Mouse (Mus musculus) heart, postnatal 36 days (tissue): Measurements from ENCODE around the gene Musk. TPM values are rescaled to one million over a fixed set of nuclear protein-coding genes. Genes with fewer than 3 reads are reported as not detected.
"Not testable (repeated sequence)": the region's sequence is repeated elsewhere in the genome, so short reads cannot be mapped to it uniquely, and the experiment has no call there.

Experiments used
- DNase-seq, 2 experiments: peaks; one replicate each; pipeline ENCODE4 v3.0.0; 2021 to 2022
- intact Hi-C: fragments of 180-260 bp; cut with DNase I; formaldehyde crosslinking; loops from one replicate; pipeline ENCODE4 v1.15.1; 2025
- total RNA-seq, 2 experiments: library from RNA; stranded (reverse); gene quantifications; 2 replicates each; pipeline ENCODE4 v1.2.3; 2021

The Musk gene
- under 1 TPM; 0.69 to 0.92 TPM for total RNA-seq

DNA sequence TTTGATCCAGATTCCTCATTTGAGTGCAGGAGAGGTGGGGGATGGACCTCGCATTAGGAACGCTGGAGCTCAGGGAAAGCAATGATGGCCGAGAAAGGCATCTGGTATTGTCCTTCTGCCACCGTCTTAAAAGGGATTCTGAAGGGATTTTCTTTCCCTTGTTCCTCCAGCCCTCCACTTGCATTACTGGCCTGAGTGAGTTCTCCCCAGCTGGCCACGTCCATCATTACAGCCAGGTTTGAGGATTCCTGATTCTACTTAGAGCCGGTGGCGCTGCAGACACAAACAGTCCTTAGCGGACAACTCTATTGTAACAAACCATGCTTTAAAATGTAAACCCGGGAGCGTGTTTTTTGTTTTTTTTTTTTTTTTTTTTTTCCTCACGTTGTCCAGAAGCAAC, at the start of gene Musk:
TSS of gene Musk (plus strand) at position 274 of the 400 bp plus-strand sequence.
- no peak for DNase-seq
- intact Hi-C loops, result no loop called here

DNA sequence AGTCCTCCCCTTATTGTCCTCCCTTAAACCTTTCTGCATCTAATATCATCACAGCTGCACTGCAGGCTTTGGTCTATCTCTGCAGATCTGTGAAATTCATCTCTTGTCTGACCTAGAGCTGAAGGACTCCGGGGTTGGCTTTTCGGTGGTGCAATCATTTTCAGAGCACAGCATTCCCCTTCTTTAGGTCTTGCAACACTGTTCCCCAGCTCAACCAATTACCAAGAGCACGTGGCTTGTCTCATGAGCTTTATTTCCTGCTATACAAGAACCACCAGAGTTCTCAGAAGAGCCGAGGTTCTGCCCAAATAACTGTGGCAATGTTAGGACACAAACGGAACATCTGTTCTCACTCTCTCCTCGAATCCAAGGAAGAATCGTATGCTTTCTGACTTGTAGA, 45.3 kb upstream of the Musk start:
- DNase-seq, result no peak
- intact Hi-C loops, result no loop called here

DNA sequence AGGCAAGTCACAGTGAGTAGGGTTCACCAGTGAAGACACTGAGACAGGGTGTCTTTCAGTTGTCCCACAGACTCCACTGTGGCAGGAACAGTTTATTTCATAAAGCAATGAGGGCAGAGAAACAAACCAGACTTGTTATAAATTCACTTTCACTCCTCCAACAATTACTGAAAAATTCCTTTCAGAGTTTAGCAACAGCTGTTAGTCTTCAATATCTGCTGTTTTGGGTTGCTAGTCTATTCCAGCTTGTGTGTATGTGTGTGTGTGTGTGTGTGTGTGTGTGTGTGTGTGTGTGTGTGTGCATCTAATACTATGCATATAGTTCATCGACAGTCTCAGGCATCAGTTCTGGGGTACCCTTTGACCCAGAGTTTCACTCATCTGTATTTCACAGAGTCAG, 40.2 kb upstream of the Musk start:
- no peak for DNase-seq
- intact Hi-C loops, result no loop called here

DNA sequence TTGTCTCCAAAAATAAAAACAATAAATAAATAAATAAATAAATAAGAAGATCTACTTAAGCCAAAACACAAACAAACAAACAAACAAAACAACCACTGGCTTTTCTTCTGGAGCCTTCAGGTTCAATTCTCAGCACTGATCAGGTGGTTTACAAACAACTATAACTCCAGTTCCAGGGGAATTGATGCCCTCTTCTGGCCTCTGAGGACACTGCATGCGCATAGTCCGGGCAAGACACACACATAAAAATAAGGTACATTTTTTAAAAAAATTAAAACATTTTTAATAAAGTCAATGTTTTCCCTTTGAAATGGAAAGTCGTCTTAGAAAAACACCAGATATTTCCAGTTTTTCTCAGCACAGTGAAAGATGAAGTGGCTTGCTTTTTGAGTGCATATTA, 33.4 kb upstream of the Musk start:
- DNase-seq, result no peak

DNA sequence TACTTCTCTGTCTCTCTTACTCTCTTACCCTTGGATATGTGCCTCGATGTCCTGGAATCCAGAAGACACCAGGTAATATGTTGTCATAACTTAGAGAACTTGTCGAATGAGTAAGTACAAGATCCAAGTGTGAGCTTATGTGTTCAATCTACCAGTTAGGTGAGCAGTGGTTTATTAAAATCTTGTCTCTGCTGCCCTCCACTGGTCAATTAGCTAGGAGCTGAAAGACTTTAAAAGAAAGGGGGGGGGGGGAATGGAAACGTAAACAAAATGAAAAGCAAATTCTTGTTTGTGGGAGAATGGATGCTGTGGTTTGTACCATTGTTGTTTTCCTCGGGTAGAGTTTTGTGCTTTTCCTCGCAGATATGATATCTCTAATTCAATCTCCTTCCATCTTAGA, 32.4 kb upstream of the Musk start:
- intact Hi-C loops, result loop anchor here (1.0 to 10.0 kb wide), 2 partner anchors 171 to 329 kb away; no protein-coding TSS in a partner anchor
- peak; percentile 28 to 38 for DNase-seq

More for the DNA sequence above, 33.4 kb upstream of the Musk start:
- intact Hi-C loops, result loop anchor here (10.0 kb wide), 1 partner anchor 328 kb away; no protein-coding TSS in a partner anchor

DNA sequence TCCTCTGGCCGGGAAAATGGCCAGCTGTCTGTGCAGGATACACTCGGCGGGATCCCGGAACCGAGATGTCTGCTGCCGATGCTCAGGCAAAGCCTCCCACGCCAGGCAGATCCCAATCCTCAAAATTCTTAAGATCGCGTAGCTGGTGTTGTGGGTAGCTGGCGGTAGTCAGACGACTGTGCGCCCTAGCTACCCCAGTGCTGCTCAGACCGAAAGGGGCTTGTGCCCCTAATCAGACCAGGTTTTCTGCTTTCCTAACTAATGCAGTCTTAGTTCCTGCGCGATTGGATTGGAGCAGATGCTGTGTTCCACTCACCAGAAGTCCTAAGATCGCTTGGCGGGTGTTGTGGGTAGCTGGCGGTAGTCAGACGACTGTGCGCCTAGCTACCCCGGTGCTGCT, 25.0 kb upstream of the Musk start:
- intact Hi-C loops, DNase-seq: not testable (repeated sequence)

DNA sequence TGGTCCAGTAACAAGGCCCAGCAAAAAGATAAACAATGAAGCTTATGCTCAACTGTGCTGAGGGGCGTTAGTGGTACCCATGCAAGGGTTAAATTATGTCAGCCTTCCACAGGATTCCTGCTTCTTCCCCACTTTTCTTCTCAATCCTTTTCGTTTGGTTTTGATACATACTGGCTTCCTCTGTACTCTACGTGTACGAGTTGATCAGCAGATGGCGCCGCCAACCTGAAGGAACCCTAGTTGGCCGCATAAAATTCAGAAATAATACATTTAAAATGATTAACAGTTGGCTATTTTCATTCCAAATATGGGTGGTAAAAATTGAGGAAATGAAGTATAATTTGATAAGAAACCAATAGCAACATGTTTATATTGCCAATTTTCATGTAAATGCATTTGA, 19.5 kb upstream of the Musk start:
- intact Hi-C loops, result loop anchor here (1.0 to 5.0 kb wide), 2 partner anchors 151 to 483 kb away; no protein-coding TSS in a partner anchor
- peak in 1 of 2 experiments; percentile 45 for DNase-seq

DNA sequence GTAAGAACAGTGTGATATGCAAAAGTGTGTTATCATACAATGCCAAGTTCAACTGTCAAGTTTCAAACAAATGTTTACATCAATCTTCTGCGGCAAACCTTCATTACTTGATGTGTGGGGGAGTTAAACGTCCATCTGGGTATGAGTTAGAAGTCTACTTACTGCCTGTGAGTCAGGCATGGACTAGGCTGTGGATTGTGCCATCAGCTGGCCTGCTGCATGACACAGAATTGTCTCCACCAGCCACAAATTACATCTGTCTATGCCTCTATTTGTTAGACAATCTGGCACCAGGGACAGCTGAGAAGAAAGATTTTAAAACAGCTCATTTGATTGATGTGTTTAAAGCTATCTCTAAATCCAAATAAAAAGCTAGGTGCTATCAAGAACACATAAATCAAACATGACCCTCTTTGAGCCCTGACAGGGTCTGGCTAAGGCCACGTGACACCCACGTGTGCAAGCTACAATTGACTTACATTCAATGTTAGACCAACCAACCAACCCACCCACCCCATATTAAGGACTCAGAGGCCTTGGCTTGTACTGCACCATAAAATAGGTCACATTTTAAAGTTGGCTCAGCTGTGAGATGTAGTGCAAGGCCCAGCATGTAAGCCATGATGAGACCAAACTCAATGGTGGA, 16.7 kb upstream of the Musk start:
- intact Hi-C loops, result loop anchor here (5.0 kb wide), 1 partner anchor 148 kb away; no protein-coding TSS in a partner anchor
- no peak for DNase-seq

DNA sequence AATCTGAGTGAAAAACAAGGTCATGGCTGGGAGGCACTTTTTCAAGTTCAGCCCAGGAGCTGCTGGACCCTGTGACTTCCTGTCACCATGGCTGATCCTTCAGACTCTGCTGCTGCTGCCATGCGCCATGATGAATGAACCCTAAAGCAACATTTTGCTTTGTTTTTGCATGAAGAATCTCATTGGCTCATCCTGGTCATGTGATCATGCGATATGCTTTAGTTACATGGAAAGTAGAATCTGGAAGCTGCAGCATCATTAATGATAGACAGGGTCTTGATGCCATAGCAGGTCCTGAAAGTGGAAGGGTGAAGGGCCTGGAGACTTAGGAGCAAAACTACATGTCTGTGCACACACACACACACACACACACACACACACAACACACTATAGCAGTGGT, 15.8 kb upstream of the Musk start:
- no peak for DNase-seq
- intact Hi-C loops, result loop anchor here (2.0 to 5.0 kb wide), 2 partner anchors 147 to 283 kb away; partner anchors contain the start of gene Lpar1

DNA sequence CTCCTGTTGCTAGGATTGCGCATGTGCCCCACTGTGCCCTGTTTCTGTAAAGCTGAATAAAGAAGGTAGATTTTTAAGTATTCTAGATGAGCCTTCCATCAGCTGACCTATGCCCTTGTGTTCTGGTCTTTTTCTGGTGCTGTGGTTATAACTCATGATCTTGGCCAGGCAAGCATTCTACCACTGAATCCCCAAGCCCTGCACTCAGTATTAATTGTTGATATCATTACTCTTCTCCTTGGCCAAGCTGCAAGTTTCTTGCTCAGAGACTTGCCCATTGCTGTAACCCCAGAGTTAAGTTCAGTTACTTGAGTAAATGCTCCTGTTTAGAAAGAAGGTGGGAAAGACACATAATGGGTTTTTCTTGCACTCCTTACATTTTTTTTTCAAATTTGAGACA, 14.8 kb upstream of the Musk start:
- intact Hi-C loops, result loop anchor here (2.0 kb wide), 1 partner anchor 282 kb away; the partner anchor contains the start of gene Lpar1

DNA sequence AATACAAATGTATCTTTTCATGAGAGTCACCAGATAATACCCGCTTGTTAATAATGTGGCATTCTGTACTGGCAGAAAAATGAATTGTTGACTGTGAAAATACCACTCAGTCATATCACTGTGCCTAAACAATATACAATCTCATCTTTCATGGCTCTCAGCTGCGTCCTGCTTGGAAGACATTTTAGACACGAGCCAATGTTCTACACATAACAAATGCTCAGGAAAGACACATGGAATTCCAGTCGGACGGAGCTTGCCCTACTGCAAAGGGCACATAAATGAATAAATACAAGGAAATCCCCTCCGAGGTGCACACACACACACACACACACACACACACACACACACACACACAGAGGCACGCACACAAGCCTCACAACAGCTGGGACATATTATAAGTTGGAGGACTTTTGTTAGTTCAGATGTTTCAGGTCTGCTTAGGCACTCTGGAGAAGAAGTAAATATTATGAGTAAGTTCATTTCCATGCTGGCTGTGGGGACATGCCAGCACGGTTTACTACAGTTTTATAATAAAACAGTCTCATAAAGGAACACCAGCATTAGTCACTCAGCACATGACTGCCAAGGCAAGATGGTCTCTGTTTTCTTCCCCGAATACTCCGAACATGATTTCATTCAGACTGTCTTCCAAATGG, 14.1 kb upstream of the Musk start:
- no peak for DNase-seq
- intact Hi-C loops, result loop anchor here (2.0 kb wide), 1 partner anchor 281 kb away; the partner anchor contains the start of gene Lpar1

More for the DNA sequence above, 14.8 kb upstream of the Musk start:
- no peak for DNase-seq

DNA sequence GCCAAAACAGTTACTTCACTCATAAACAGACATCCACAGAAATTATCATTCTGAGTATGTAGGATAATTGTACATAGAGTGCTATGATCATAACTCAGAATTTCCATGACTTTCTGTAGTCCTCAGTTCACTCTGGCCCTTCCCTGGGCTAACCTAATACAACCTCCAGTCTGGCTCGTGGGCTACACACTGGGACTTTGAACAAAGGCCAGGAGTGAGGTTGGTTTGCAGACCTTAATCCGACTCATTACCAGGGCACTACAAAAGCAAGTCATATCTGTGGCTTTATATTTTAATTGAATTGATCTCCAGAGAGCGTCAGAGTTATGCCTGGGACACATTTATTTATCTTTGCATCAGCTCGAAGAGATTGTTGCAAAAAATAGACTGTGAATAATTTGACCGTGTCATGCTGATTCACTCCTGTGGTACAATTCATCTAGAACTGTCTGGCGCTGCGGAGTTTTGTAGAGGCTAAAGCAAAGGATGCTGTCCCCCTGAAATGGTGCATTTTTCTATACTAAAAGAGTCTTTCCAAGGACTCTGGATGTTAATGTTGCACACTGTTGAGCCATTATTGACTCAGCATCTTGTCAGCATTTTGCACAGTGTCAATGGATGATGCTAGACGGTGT, 10.4 kb upstream of the Musk start:
- intact Hi-C loops, result no loop called here
- DNase-seq, result no peak

DNA sequence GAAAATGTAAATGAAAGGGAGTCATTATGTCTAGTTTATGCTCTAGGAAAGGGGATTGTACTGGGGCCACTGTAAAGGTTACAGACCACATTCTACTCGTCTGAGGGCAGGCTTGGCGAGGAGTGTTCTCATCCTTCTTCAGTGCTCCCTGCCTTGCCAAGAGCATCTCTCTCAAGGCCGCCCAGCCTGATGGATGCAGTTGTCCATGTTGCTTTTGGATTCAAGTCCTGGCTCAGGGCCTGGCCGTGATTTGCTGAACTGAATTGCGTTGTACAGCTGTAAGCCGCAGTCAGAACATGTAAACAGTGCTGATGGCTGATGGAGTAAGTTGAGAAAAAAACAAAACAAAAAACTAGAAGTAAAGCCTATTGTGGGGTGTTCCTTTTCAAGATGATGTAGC, 7.4 kb upstream of the Musk start:
- peak; percentile 66 to 70 for DNase-seq
- intact Hi-C loops, result no loop called here

DNA sequence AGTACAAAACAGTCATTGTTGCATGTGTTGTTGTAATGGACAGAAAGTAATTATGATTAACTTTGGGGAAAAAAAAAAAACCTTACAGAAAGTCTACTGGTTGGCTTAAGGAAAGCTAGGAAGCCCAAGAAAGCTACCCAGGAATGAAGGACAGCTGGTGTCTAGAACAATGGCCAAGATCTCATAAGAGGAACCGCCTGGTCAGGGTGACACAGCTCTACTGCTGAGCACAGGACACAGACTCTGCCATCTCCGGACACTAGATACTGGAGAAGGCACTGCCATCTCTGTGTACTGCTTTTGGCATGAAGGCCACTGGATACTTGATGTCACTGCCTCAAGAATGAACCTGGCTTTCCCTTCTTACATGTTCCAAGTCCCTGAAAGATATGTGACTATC, 5.6 kb upstream of the Musk start:
- intact Hi-C loops, result no loop called here
- no peak for DNase-seq

DNA sequence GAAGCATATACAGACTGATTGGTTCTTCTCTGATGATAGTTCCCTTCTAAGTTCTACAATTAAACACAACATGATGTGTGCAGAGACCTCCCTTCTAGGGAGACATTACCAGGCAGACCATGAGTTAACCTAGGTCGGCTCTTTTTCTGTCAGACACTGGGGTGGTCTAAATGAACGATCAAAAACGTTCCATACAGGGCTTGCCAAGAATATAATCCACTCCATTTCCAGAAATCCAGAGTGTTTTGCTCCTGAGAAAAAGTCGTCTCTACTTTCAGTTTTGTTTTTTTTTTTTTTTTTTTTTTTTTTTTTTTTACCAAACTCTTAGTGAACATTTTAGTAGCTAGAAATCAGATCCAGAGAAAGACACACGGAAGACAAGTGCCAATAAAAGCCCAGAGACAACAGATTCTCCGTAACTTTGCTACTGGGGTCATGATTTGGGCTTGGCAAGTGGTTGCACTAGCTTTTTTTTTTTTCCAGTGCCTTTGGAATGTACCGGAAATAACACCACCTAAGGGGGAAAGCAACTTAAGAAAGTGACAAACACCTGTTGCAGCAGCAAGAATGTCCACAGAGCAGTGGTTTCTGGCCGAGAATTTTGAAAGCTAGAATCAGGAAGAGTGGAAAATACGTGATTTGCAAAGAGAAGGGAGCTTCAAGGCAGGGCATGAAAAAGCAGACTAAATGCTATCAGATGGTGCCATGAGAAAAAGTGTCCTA, 769 bp downstream of the Musk start:
- DNase-seq, result no peak
- intact Hi-C loops, result no loop called here

DNA sequence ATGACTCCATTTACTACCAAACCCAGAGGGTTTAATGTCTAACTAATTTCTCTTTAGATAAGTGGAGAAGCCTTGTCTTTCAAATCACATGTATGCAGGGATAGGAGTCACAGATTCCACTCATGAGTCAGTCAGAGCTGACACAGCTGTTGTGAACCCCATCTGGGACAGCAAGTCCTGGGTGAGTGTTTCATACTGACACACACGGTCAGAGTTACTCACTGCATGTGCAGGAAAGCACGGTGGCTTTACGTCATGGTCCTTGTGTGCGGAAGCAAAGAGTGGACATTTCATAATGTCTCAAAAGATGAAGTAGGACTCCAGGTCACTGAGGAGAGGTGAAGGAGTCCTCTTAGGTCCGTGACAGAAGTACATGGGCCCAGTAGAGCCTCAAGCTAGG, 3.0 kb downstream of the Musk start:
- intact Hi-C loops, result no loop called here

DNA sequence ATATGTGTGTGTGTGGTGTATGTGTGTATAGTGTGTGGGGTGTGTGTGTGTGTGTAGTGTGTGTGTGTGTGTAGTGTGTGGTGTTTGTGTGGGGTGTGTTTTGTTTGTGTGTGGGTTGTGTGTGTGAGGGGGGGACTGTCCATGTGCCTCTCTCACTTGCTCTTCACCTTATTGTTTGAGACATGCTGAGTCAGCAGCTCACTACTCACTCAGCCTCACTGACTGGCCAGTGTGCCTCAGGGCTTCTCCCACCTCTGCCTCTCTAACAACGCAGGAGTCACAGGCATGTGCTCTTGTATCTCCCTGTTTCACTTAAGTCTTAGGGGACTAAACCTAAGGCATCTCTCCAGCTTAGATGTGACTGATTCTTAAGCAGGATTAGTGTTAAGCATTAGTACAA, 6.1 kb downstream of the Musk start:
- no peak for DNase-seq
- intact Hi-C loops, result no loop called here

More for the DNA sequence above, 3.0 kb downstream of the Musk start:
- DNase-seq, result no peak

DNA sequence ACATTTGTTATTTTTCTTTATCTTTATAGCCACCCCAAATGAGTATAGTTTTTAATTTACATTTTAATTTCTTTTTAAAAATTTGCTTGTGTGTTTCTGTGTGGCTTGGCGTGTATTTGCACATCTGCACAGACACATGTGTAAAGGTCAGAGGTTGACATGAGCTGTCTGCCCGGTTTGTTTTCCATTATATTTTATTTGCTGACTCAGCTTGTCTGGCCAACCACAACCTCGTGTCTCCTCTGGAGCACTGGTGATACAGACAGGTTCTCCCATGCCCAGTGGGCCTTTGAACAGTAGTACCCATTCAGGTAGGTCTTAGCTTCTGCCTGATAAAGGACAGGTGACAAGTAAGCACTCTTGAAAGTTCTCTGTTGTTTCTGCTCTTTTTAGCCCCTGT, 7.3 kb downstream of the Musk start:
- intact Hi-C loops, result no loop called here
- no peak for DNase-seq

DNA sequence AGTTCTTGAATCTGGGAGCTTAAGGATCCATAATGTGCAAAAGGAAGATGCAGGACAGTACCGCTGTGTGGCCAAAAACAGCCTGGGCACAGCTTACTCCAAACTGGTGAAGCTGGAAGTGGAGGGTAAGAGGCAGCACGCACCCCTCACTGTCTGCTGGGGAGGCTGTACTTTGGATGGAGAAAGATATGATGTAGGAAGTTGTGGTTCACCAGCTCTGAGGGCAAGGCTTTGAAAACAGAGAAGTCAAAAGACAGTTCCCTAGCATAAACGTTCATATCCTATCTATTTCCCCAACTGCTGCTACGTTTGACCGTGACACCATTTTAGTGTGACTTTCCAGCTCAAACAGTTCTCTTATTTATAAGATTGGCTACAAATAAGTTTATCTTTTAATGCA, 18.1 kb downstream of the Musk start:
- intact Hi-C loops, result no loop called here
- no peak for DNase-seq

DNA sequence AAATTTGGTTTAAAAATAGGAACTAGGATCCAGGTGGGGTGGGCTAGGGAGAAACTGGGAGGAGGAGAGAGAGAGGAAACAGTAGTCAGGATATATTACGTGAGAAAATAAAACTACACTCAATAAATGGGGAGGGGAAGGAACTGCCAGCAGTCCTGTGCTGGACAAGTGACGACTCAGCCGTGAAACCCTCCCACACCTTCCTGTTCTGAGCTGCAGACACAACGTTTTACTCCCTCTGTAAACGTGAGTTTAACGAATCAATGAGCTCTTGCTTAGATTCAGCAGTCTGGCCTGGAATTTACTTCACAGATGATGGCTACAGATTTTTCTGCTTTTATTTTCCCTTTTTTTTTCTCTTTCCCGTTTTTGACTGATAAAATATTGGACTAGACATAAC, 18.8 kb downstream of the Musk start:
- DNase-seq, result no peak
- intact Hi-C loops, result no loop called here

DNA sequence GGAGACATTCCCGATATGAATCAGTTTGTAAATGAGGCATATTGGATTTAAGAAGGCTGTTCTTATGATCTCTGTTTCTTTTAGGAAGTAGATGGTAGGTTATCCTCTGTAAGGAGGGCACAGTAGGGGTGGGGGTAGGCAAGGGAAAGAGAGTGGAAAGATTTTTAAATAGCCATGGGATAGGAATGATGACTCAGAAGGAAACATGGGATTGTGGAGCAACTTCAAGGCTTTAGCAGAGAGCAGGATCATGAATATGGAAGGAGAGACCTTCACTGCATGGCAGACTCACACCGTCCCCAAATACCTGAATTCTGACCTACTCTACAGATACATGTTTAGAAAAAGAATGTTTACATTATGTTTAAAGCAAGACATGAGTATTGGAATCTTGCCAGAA, 21.7 kb downstream of the Musk start:
- intact Hi-C loops, result no loop called here
- DNase-seq, result no peak
